Mouse (Mus musculus) spleen, adult 2 months (tissue): ENCODE data around the gene Lsm12.

Experiments
- CTCF ChIP-seq: fragments of 200-500 bp; IDR thresholded peaks from 2 replicates; pipeline ENCODE4 v1.5.1; 2011; ENCODE audit warnings: mild to moderate bottlenecking, inconsistent platforms; ENCODE audit not compliant: insufficient read depth, insufficient read length, insufficient replicate concordance; ENCODE audit errors: extremely low read depth
- POLR2A ChIP-seq: fragments of 200-500 bp; IDR thresholded peaks from 2 replicates; pipeline ENCODE4 v1.6.1; 2011; ENCODE audit warnings: low read depth, low read length, inconsistent platforms

GRCm38 (mm10) chr11:102218783-102219182, 33.7 kb upstream of the Lsm12 start:
- TF ChIP-seq CTCF (no peak), POLR2A (no peak; the same call in 1 of the 2 replicates)
